Mouse (Mus musculus): ENCODE data around the gene Nol12. TPM values are rescaled to one million over a fixed set of nuclear protein-coding genes. Genes with fewer than 3 reads are reported as not detected.

The Nol12 gene
- total and polyA plus RNA-seq, 3 experiments, result 13.7 to 91.1 (median 33.2) TPM

- TF ChIP-seq RCOR1 (conservative IDR thresholded peaks at IDR 0.05; ENCODE audit: low read depth, low read length), result no peak
- peak; percentile 86 for TF ChIP-seq MAZ (IDR thresholded peaks at IDR 0.05; ENCODE audit: low read depth, low read length)
- peak; percentile 73 for TF ChIP-seq ZMIZ1 (IDR thresholded peaks at IDR 0.05; ENCODE audit: low read depth, low read length)
- 0 out of 2 replicates have a peak, but pooled peaks have one; percentile 22 for TF ChIP-seq KAT2A (IDR thresholded peaks at IDR 0.05; ENCODE audit: insufficient replicate concordance, low read length)
- TF ChIP-seq USF2 (conservative IDR thresholded peaks at IDR 0.05; ENCODE audit: low read depth, low read length), result no peak
- TF ChIP-seq ZNF384 (IDR thresholded peaks at IDR 0.05; ENCODE audit: low read depth, low read length), result peak; percentile 25; the same call in 1 of the 2 replicates
- no peak for TF ChIP-seq PAX5 (IDR thresholded peaks at IDR 0.05; ENCODE audit: low read length)
- no peak for TF ChIP-seq ZKSCAN1 (IDR thresholded peaks at IDR 0.05; ENCODE audit: borderline replicate concordance, low read depth, low read length)
- TF ChIP-seq ZC3H11A (IDR thresholded peaks at IDR 0.05; ENCODE audit: low read depth, low read length), result no peak
- TF ChIP-seq JUND (conservative IDR thresholded peaks at IDR 0.05; ENCODE audit: low read depth, low read length), result no peak; the same call in 1 of the 2 replicates
- 0 out of 2 replicates have a peak, but pooled peaks have one; percentile 47 for TF ChIP-seq MAFK (IDR thresholded peaks at IDR 0.05; ENCODE audit: insufficient replicate concordance, low read length)
- peak; percentile 24; the same call in 1 of the 2 replicates for TF ChIP-seq NRF1 (IDR thresholded peaks at IDR 0.05; ENCODE audit: low read depth, low read length)
- peak; percentile 73 for TF ChIP-seq ELF1 (IDR thresholded peaks at IDR 0.05; ENCODE audit: low read depth, low read length)
- peak; percentile 92 for TF ChIP-seq TCF12 (IDR thresholded peaks at IDR 0.05; ENCODE audit: low read depth, low read length)
- peak; percentile 59; the same call in 1 of the 2 replicates for TF ChIP-seq EP300 (IDR thresholded peaks at IDR 0.05; ENCODE audit: low read length)
- no peak for TF ChIP-seq USF1 (IDR thresholded peaks at IDR 0.05; ENCODE audit: low read depth, low read length)
- peak; percentile 93 for TF ChIP-seq ETS1 (conservative IDR thresholded peaks at IDR 0.05; ENCODE audit: low read depth, low read length)
- 0 out of 2 replicates have a peak, but pooled peaks have one; percentile 44 for TF ChIP-seq CHD1 (IDR thresholded peaks at IDR 0.05; ENCODE audit: low read depth, low read length)
- no peak for TF ChIP-seq CTCF (conservative IDR thresholded peaks at IDR 0.05 in 1 of 2, IDR thresholded peaks at IDR 0.05 in 1 of 2; ENCODE audit: low read depth in 2 of 2, low read length in 2 of 2)
- TF ChIP-seq POLR2A (IDR thresholded peaks at IDR 0.05; ENCODE audit: low read depth, low read length), result peak; percentile 56
These were observed 6.8 kb upstream of the Nol12 start (continued) for GRCm38 (mm10) chr15:78927788-78928457.

GRCm38 (mm10) chr15:78928539-78928938, 6.2 kb upstream of the Nol12 start:
- Histone ChIP-seq H3K9me3 (replicated peaks; ENCODE audit: low read length) (no peaks in the 10 kb centered on the region), H3K4me1 (ENCODE audit: control insufficient read depth in 1 of 2, insufficient read depth in 2 of 2) (peaks cover 18 to 50% of the 10 kb centered on the region in 2 experiments), H3K27me3 (replicated peaks) (no peaks in the 10 kb centered on the region), H3K36me3 (replicated peaks in 1 of 2; ENCODE audit: control insufficient read depth in 1 of 2, insufficient read depth in 1 of 2, low read length in 1 of 2) (peaks cover 12 to 25% of the 10 kb centered on the region in 2 experiments), H3K79me2 (replicated peaks; ENCODE audit: control insufficient read depth, extremely low read depth, insufficient read depth, poor library complexity, severe bottlenecking) (peaks cover 4% of the 10 kb centered on the region; the same call in 1 of the 2 replicates), H3K4me3 (replicated peaks in 1 of 3; ENCODE audit: low read depth in 2 of 3, low read length in 2 of 3, poor library complexity in 1 of 3) (no peak overlapping the region), H3K4me2 (ENCODE audit: insufficient read depth, low read depth, poor library complexity, severe bottlenecking) (peak overlapping the region; percentile 95), H3K9ac (ENCODE audit: insufficient read depth, low read depth) (peak overlapping the region; percentile 23; the same call in 1 of the 2 replicates), H3K27ac (ENCODE audit: insufficient read depth, low read depth) (peak overlapping the region; percentile 34; the same call in 1 of the 2 replicates)
- DNase-seq (ENCODE audit: extremely low read depth), result no peak
- in situ Hi-C loops (cut with MboI; ENCODE audit: low pct_ligation_motif_present, low pct_unique_long_range_greater_than_20kb, low sequenced_read_pairs), result no loop called here
- no peak for TF ChIP-seq NELFE (IDR thresholded peaks at IDR 0.05; ENCODE audit: low read depth, low read length)
- no peak for TF ChIP-seq TBP (conservative IDR thresholded peaks at IDR 0.05; ENCODE audit: low read depth, low read length)
- no peak for TF ChIP-seq EP300 (IDR thresholded peaks at IDR 0.05; ENCODE audit: low read length)
- TF ChIP-seq CTCF (conservative IDR thresholded peaks at IDR 0.05 in 1 of 2, IDR thresholded peaks at IDR 0.05 in 1 of 2; ENCODE audit: low read depth in 2 of 2, low read length in 2 of 2), result no peak
- no peak for TF ChIP-seq USF2 (conservative IDR thresholded peaks at IDR 0.05; ENCODE audit: low read depth, low read length)
- no peak for TF ChIP-seq ELF1 (IDR thresholded peaks at IDR 0.05; ENCODE audit: low read depth, low read length)
- no peak for TF ChIP-seq KAT2A (IDR thresholded peaks at IDR 0.05; ENCODE audit: insufficient replicate concordance, low read length)
- TF ChIP-seq ZKSCAN1 (IDR thresholded peaks at IDR 0.05; ENCODE audit: borderline replicate concordance, low read depth, low read length), result no peak
- dilution Hi-C loops (cut with MboI; ENCODE audit: extremely low pct_ligation_motif_present, extremely low pct_unique_long_range_greater_than_20kb, low sequenced_read_pairs), result no loop called here
